Mouse (Mus musculus) mesoderm, embryonic 11.5 days (tissue): ENCODE results near the gene Orai1.

Source experiments
- DNase-seq: peaks from one replicate; pipeline ENCODE4 v3.0.0-alpha.2; 2012; ENCODE audit warnings: low read depth, low spot score

Gene Orai1

DNA sequence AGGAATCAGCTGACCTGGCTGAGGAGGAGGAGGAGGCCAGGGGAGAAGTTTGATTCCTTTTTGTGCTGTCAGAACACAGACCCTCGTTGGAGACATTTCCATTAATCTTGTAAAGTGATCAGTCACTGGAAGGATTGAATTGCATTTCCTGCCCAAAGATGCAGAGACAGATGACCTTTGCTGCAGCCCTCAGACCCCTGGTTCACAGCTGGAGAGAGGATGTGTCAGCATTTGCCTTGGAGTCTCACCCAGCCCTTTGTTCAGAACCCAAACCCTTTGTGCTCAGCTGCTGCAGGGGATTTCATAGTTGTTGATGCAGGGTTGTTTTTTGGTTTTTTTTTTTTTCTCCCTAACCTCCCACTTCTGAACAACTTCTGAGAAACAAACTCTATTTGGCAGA is 20.0 kb upstream of the Orai1 start:
- peak; percentile 53 for DNase-seq

DNA sequence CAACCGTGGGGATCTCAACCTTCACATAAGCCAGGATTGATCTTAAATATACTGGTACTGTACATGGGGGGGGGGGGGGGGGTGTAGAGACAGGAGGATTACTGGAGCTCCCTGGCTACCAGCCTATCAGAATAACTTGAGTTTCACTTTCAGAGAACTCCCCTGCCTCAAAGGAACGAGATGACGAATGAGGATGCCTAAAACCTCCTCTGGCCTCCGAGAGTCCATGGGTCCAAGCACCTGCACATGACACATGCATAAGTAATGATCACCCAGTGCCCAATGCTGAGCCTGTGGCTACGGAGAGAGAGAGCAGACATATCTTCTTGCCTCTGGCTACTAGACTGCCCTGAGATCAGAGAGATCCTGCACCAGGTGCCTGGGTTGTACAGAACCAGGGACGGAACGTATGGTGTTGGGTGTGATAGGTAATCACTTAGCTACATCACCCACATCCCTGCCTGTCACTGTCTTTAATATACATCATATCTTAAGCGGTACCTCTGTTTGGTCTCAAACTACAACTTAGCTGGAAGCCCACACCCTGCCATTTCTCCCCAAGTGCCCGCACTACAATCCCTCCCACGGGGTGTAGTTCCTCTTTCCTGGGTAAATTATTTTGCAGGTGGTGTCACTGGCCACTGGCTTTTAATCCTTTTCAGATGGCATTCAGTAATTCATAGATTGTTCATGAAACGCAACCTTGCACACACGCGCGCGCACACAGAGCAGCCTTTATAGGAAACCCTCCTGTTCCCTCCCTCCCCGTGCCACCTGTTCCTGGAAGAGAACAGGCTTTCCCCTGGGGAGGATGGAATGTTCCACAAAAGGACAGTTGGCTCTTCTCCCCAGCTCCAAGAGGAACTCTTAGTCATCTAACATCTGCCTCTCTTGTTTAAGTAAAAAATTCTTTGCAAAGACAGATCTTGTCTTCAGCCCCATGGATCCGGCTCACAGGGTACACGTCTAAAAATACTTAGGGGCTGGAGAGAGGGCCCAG is 17.4 kb upstream of the Orai1 start:
- DNase-seq: no peak

DNA sequence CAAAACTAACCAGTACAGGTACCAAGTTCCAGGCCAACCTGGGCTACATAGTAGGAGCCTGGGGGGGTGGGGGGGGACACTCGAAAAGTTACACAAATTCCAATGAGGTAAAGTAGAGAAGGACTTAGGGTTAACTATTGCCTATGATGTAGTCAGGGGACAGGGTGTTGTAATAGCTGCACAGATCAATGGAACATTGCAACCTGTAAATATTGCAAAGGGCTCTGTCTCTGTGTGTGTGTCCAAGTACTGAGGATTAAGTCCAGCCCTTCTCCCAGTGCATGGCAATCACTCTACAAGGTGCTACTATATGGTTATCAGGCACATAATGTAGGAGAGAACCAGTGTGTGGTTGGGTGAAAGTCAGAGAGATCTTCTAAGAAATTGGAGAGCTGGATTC is 14.0 kb upstream of the Orai1 start:
- no peak for DNase-seq

DNA sequence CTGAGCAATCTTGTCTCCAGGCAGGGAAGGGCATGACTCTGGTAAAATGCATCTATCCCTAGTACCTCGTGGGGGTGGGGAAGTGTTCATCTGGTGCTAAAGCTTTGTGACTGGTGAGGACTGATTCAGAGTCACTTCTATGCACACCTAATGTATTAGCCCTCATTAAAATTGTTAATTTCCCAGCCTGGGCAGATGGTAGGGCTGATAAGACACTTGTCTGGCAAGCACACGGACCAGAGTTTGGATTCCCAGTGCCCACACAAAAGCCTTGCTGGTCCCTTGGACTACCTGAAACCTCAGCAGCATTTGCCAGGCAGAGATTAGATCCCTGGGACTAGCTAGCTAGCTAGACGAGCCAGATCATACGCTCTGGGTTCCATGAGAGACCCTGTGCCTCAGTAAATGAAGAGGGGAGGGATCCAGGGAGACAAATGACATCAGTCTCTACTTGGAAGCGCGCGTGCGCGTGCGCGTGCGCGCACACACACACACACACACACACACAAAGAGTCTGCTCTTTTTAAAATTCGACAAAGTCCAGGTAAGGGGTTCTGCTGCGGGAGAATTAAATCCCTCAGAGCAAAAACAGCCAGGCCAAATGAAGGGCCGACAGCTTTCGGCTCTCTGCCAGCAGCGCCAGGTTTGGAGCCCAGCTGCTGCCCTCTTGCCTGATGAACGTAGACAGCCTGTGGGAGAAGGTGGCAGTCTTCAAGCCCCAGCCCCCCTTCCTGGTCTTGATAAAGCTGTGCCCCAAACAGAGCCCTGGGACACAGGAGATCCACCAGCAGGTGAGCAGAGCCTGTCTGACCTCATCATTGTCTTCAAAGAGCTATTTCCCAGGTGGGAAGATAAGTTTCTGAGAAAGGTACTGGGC is 8.9 kb upstream of the Orai1 start:
- no peak for DNase-seq

DNA sequence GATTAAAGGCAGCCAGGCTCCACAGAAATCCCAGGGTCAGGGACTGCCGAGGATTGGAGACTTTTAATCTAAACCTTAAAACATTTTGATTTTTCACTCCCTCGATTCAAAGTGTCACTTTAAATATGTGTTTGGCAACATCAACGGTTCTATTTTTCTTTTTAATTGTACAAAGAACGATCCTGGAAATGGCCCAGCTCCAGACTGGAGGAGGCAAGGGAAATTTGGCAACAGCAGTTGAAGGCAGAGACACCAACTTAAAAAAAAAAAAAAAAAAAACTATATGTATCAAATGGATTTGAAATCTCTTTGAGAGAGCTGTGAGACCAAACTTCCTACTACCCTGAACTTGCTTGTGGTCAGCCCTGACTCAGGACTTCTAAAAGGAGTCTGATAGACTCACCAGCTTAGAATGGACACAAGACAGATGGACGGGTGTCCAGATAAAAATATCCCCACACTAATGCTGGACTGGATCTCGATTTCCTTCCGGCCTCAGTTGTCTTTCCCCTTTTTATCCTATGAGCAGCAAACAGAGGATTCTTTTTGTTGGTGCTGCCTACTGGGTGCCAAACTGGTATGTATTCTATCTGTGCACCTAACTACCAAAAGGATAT is 5.9 kb upstream of the Orai1 start:
- no peak for DNase-seq

DNA sequence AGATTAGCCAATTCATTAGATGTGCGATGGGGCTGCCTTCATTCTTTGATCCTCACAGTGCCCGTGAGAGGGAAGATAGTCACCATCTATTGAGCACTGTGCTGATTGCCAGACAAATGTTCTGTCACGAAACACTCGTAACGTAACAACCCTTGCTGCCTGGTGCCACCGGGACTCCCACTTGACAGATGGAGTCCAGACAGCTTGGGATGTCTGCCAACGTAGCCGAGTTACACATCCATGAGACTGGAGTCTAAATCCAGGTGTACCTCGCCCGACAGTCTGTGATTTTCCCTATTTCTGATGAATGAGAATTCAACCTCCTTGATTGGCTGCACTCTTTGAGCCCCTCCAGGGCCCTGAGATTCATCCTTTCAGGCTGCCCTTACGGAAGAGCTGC is 5.0 kb upstream of the Orai1 start:
- DNase-seq: no peak

DNA sequence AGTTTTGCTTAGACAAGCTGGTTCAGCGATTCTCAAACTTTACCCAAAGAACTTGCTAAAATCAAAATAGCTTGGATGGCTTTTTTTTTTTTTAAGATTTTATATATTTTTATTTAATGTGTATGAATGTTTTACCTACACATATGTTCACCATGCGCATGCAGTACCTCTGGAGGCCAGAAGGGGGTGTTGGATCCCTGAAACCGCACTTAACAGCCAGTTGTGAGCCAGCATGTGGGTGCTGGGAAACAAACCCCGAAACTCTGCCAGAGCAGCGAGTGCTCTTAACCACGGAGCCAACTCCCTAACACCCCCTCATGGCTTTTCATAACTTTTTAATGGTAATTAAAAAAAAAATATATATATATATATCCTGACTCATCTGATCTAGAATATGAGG is 4.1 kb upstream of the Orai1 start:
- DNase-seq: no peak

DNA sequence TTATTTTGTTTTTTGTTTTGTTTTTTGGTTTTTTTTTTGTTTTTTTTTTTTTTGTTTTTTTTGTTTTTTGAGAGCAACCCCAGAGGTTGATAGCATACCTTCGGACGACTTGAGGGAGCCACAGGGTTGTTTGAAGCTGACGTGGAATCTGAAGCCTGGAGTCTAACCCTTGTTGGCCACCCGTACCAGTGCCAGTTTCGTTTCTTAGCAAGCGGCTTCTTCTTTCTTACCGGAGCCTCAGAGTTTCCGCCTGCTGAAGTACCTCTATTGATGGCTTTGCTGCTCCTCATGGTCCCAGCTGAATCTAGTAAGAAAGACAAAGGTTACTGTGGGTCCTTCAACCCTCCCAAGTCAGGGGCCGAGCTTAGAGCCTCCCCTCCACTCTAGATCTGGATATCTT is 3.2 kb upstream of the Orai1 start:
- no peak for DNase-seq

DNA sequence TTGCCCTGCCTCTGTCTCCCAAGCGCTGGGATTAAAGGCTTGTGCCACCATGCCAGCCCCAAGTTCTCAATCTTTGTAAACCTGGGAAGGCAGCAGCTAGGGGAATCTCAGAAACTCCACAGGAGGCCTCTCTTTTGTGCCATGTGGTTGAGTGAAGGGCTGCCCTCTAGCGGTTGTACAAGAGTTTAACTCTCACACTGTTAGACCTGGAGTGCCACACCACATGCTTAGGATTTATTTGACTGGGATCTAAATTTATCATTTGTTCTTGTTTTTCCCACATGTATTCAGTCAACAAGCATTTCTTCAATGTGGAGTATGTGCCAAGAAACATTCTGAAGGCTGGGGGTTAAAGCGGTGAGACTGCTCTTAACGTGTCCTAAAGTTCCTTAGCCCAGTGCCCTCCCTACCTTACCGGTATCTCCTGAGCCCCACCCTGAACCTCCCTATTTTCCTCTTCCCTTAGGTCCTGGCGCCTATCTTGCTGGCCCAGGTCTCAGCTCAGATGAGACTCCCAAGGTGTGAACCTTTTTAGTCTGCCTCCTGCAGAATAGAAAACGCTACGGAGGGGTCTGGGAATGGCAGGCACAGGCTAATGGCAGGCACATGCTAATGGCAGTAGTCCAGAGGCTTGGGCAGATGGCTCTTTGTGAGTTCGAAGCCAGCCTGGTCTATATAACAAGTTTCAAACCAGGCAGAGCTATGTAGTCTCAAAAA is 1.1 kb upstream of the Orai1 start:
- peak; percentile 83 for DNase-seq

DNA sequence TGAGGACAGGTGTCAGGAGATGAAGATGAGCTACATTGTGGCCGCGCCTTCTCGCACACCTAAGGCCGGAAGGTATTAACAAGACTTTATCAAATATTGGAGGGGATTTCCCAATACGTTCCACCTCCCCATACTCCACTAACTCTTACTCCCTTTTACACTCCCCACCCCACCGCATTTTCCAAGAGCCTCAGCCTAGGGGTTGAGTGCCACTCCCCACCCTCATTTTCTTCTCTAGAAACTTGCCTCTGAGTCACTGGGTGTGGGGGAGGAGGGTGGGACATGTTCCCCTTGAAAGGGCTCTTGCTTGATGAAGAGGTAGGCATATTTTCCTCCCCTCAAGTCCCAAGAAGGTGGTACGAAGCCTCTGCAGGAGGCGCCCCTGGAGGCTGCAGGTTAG is 1.0 kb downstream of the Orai1 start:
- no peak for DNase-seq

DNA sequence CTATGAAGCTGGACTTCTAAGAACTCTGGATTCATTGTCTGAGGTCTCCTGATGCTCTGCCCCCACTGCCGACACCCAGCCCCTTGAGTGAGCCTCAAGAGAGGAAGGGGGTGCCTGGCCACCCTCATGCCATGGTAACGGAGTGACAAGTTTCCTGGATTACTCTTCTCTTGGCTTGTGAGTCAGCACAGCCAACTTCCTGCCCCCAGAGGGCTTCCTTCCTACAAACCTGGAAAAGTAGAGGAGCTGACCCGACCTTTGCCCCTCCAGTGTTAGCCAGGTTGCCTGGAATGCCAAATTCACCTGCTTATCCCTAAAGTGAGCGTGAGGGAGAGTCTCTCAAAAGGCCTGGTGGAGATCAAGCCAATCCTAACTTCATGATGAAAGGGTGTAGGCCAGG is 2.6 kb downstream of the Orai1 start:
- DNase-seq: no peak

DNA sequence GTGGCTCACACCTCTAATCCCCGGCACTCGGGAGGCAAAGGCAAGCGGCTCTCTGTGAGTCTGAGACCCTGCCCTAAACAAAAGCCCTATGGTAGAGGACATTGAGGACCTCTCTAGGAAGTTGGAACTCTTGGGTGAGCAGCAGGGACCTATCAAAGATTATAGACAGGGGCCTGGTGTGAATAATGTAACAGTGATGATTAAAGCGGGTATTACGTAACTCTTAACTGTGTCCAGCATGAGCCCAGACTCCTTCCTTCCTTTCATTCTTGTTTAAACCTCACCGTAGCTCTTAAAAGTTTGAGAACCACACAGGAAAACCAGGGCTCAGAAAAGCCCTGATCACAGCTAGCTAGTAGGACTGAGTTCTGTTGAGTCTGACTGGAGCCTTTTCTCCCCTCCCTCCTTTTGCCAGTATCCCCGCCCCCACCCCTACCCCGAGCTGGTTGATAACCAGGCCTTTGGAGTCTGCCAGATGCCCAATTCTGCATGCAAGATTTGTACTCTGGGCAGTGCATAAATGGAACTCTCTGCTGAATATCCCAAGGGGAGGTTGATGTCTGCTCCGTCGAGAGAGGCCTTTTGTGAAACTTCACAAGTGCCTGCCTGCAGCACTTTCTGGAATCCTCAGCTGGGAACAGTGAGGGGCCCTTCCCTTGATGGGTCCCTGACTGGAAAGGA is 4.6 kb downstream of the Orai1 start:
- no peak for DNase-seq

DNA sequence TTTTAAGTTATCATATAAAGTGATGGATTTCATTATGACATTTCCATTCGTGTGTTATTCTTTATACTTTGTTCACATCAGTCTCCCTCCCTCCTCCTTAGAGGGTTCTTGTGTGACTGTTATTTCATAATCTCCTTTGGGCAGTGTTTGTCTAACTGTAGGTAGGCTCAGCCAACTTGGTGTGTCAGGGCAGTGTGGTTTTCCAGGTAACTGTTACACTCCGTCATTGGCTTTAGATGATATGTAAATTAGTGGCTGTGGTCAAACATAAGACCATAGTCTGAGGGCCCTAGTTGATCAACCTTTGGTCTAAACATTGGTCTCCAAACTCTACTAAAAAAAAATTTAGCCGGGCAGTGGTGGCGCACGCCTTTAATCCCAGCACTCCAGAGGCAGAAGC is 5.6 kb downstream of the Orai1 start:
- no peak for DNase-seq

DNA sequence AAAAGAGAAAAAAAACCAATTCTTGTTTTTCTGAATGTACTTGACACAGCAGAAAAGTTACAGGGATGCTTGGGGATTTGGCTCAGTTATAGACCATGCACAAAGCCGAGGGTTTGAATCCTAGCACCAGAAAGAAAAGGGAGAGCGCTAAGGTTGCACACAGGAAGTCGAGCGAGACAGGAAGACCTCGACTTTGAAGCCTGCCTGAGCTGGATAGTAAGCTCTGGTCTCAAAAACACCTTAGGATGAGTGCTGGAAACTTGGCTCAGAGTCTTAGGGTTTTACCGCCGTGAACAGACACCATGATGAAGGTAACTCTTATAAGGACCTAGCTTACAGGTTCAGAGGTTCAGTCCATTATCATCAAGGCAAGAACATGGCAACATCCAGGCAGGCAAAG is 6.6 kb downstream of the Orai1 start:
- no peak for DNase-seq

DNA sequence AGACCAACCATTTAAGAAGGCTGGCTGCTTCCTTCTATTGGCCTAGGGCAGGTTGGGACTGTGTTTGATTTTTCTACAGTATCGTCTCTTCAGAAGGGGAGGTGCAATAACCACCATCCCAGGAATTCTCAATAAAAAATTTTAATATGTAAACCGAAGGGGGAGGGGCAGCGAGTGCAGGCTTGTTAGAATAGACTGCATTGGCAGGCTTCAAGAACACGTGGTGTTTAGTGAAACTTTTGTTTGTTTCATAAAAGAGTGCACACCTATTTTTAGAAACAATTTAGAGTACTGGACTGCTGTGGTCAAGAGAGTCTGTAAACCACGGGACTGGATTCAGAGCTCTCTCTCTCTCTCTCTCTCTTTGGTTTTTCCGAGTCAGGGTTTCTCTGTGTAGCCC is 8.2 kb downstream of the Orai1 start:
- DNase-seq: no peak

DNA sequence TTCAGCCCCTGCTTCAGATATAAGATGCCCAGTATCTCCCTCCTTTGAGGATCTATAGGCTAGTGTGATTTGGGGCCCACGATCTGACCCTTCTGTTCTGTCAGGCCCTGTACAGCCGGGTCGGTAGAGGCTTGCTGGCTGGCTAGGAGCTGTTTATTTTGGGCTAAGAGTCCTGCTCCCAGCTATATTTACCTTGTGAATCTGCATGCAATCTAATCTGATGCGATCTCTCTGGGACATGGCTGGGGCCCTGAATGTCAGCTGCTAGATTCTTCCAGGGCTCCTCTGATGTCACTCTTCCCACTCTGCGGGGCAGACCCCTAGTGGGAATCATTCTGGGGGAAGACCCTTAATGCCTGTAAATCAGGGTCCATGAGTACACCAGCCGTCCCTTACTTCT is 9.4 kb downstream of the Orai1 start:
- DNase-seq: no peak

DNA sequence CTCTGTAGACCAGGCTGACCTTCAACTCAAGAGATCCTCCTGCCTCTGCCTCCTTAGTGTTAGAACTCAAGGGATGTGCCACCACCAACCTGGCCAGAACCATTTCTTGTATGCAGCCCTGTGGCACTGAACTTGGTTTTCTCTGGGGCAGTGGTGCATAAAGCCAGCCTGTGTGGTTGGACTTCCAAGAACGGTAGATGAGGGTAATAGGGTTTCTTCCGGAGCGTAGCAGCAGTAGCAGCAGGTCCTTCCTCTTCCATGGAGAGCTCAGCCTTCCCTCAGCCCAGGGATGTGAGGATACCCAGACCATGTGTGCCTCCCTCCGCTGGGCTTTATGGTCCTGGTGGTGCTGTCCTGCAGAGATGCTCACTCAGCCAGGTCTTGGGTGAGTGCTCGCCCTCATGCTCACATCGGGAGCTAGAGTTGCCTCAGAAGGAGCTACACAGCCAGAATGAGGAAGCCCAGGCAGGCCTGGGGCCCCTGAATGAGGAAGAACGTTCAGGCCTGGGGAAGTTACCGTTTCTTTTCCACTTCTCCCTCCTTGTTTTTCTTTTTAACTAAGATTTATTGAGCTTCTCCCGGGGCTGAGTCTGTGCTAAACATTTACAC is 10.2 kb downstream of the Orai1 start:
- no peak for DNase-seq

DNA sequence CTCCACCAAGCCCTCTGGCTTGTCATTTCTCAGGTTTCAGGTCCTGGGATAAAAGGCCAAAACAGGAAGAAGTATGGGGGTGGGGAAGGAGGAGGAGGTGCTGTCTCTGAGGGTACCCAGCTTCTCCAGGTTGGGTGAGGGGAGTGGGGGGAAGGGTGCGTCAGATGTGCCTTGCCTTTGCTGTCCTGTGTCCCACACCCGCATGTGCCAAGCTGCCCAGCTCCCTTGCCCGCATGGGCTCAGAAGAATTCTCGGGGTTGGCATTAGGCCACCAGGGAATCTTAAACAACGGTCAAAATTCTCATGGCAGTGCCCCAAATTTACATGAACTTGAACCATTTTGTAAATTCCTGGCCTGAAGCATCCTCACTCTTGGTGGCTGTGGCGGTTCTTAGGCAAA is 11.5 kb downstream of the Orai1 start:
- DNase-seq: no peak

DNA sequence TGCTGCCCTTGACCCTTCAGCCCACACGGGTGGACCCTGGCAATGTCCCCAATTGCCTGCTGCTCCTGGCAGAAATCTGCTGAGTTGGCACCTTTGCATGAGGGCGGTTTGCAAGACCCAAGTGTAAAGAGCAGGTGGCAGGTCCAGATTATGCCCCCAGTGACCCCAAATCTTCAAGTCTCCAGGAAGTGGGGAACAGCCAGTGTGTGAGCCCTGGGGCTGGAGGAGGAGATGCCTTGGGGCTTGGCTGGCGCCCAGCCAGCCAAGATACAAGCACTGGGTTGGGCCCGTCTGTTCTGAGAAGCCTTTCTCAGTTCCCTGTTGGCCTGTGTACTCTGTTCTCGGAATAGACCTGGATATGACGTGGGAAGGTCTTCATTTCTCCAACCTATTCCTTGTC is 12.6 kb downstream of the Orai1 start:
- no peak for DNase-seq

DNA sequence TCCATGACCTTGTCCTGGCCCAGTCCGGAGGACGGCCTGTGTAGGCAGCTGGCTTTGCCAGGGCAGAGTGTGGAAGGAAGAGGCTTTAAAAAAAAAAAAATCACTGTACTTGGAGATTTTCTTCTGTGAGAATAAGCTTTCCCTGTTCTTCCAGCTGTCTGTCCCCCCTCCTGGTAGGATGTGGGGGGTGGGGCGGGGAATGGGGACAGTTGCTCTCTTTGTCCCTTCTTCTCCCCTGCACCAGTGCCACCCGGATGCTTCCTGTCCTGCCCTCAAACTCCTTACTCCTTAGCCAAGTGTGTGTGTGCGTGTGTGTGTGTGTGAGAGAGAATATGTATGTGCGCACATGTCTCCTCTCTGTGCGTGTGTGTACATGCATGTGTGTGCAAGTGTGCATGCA is 14.9 kb downstream of the Orai1 start:
- DNase-seq: no peak

DNA sequence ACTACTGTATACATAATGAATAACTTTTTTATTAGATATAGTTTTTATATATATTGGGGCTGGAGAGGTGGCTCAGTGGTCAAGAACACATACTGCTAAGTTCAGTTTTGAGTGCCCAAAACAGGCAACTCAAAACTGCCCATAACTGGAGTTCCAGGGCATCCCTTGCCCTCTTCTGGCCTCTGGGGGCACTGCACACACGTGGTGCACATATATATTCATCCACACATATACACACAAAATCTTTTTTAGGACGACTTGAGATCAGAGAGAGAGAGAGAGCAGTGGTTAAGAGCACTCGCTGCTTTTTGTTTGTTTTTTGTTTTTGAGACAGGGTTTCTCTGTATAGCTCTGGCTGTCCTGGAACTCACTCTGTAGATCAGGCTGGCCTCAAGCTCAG is 16.4 kb downstream of the Orai1 start:
- no peak for DNase-seq
